Mouse (Mus musculus) small intestine, adult 2 months (tissue): Measurements from ENCODE around the gene Nrg4.

Source experiments
- CTCF ChIP-seq: fragments of 200-500 bp; IDR thresholded peaks from 2 replicates; pipeline ENCODE4 v1.5.1; 2012; ENCODE audit warnings: low read depth, mild to moderate bottlenecking, control low read depth, inconsistent platforms, low read length, moderate library complexity, mixed read lengths; ENCODE audit not compliant: insufficient replicate concordance, insufficient read length; ENCODE audit errors: extremely low read depth
- POLR2A ChIP-seq: fragments of 200-500 bp; IDR thresholded peaks from 2 replicates; pipeline ENCODE4 v1.6.1; 2012; ENCODE audit warnings: low read depth, mild to moderate bottlenecking, control low read depth, inconsistent platforms, low read length, moderate library complexity

GRCm38 (mm10) chr9:55307066-55307465 lies 19.6 kb downstream of the Nrg4 start:
- TF ChIP-seq POLR2A (no peak), CTCF (no peak)
